Comparison of ENCODE assay signal across 11 mouse cellular contexts in genomic region chr5:113855117-113855516, GRCm38 (mm10). TPM values are rescaled to one million over a fixed set of nuclear protein-coding genes. Genes with fewer than 3 reads are reported as not detected.
DNase-seq lines count a peak whose midpoint lies in the region; ATAC-seq and TF ChIP-seq lines count a peak whose summit lies in the region.
"Had no signal": no experiment of that assay in that cellular context is flagged by ENCODE, and none has a peak within 500 bp of the region (broad histone marks: within the 10 kb centered on the region; RNA-seq: fewer than 3 reads in every experiment).

No protein-coding gene starts in this region.

- no peak overlapping the region for H3K4me3 ChIP-seq in layer of hippocampus, adult 2 months
- no peak overlapping the region for H3K4me3 ChIP-seq in forebrain, embryonic 14.5 days (ENCODE audit: low read depth, low read length)
- H3K4me3 ChIP-seq in hindbrain, embryonic 16.5 days (ENCODE audit: low read length) = no peak overlapping the region
- H3K4me3 ChIP-seq in small intestine, adult 2 months (ENCODE audit: low read depth, low read length) = no peak overlapping the region
- H3K4me3 ChIP-seq: limb, embryonic 13.5 days; myocyte had no signal

- peak; percentile 27; the same call in 1 of the 2 replicates for ATAC-seq in forebrain, embryonic 14.5 days
- ATAC-seq in hindbrain, embryonic 16.5 days = no peak

- 84% methylated on average over 10 of the region's 10 CpGs for WGBS in forebrain, embryonic 14.5 days
- WGBS in hindbrain, embryonic 16.5 days = 84% methylated on average over 10 of the region's 10 CpGs
- WGBS in small intestine, adult 2 months = 90% methylated on average over 10 of the region's 10 CpGs

- peak overlapping the region; percentile 21; the same call in 1 of the 2 replicates for H3K9ac ChIP-seq in forebrain, embryonic 14.5 days (ENCODE audit: low read length)
- no peak overlapping the region; the same call in 1 of the 2 replicates for H3K9ac ChIP-seq in hindbrain, embryonic 16.5 days (ENCODE audit: low read depth, low read length)
- H3K9ac ChIP-seq: lung, embryonic 14.5 days had no signal

- H3K4me2 ChIP-seq in forebrain, embryonic 14.5 days (ENCODE audit: low read length) = no peak overlapping the region
- H3K4me2 ChIP-seq in hindbrain, embryonic 16.5 days (ENCODE audit: low read length) = no peak overlapping the region
- H3K4me2 ChIP-seq: limb, embryonic 13.5 days; lung, embryonic 14.5 days had no signal

- no peak for TF ChIP-seq CTCF in layer of hippocampus, adult 2 months (conservative IDR thresholded peaks at IDR 0.05)
- no peak for TF ChIP-seq CTCF in small intestine, adult 2 months (IDR thresholded peaks at IDR 0.05; ENCODE audit: extremely low read depth, insufficient read length, insufficient replicate concordance, low read depth, low read length)

- no peak for TF ChIP-seq POLR2A in small intestine, adult 2 months (IDR thresholded peaks at IDR 0.05; ENCODE audit: low read depth, low read length)

- peaks cover 36% of the 10 kb centered on the region for H3K4me1 ChIP-seq in forebrain, embryonic 14.5 days (ENCODE audit: control insufficient read depth, insufficient read depth, low read length)
- peaks cover 21% of the 10 kb centered on the region for H3K4me1 ChIP-seq in hindbrain, embryonic 16.5 days (ENCODE audit: control insufficient read depth, insufficient read depth, low read depth, low read length)
- peaks cover 7% of the 10 kb centered on the region for H3K4me1 ChIP-seq in small intestine, adult 2 months (ENCODE audit: control insufficient read depth, insufficient read depth, insufficient read length, low read length)

- no peak for DNase-seq in layer of hippocampus, adult 2 months (ENCODE audit: low spot score in 2 of 2)
- no peak for DNase-seq in layer of hippocampus, postnatal 36 days
- DNase-seq in forebrain, embryonic 14.5 days (ENCODE audit: low spot score) = no peak
- DNase-seq in right cerebral cortex, postnatal 25 days = no peak
- no peak for DNase-seq in right cerebral cortex, adult 18-20 months
- no peak for DNase-seq in kidney, adult 8-10 months

- no peaks in the 10 kb centered on the region for H3K27me3 ChIP-seq in forebrain, embryonic 14.5 days (replicated peaks; ENCODE audit: control insufficient read depth, insufficient read depth, low read length)
- no peaks in the 10 kb centered on the region for H3K27me3 ChIP-seq in hindbrain, embryonic 16.5 days (replicated peaks; ENCODE audit: control insufficient read depth, insufficient read depth, low read length)
- no peaks in the 10 kb centered on the region for H3K27me3 ChIP-seq in small intestine, adult 2 months (ENCODE audit: control insufficient read depth, insufficient read depth, low read length)
- H3K27me3 ChIP-seq: limb, embryonic 13.5 days had no signal

- peaks cover 22% of the 10 kb centered on the region for H3K36me3 ChIP-seq in forebrain, embryonic 14.5 days (ENCODE audit: control insufficient read depth, insufficient read depth, low read length)
- peaks cover 13% of the 10 kb centered on the region for H3K36me3 ChIP-seq in hindbrain, embryonic 16.5 days (ENCODE audit: control insufficient read depth, insufficient read depth, low read length)
- peaks cover 25% of the 10 kb centered on the region for H3K36me3 ChIP-seq in small intestine, adult 2 months (ENCODE audit: control insufficient read depth, insufficient read depth, low read length)

- peak overlapping the region; percentile 56; the same call in 1 of the 2 replicates for H3K27ac ChIP-seq in layer of hippocampus, adult 2 months
- H3K27ac ChIP-seq in forebrain, embryonic 14.5 days (ENCODE audit: low read depth, low read length) = peak overlapping the region; percentile 81
- H3K27ac ChIP-seq in hindbrain, embryonic 16.5 days (ENCODE audit: low read depth, low read length) = 0 out of 2 replicates have a peak overlapping the region, but pooled peaks have one; percentile 16
- H3K27ac ChIP-seq in small intestine, adult 2 months (ENCODE audit: insufficient read depth, low read depth, low read length) = peak overlapping the region; percentile 83
- H3K27ac ChIP-seq: limb, embryonic 13.5 days had no signal

- no peaks in the 10 kb centered on the region for H3K9me3 ChIP-seq in forebrain, embryonic 14.5 days (replicated peaks; ENCODE audit: control insufficient read depth, low read length)
- H3K9me3 ChIP-seq in hindbrain, embryonic 16.5 days (ENCODE audit: control insufficient read depth, low read length) = no peaks in the 10 kb centered on the region
- H3K9me3 ChIP-seq: limb, embryonic 13.5 days had no signal

RNA-seq across cellular contexts. Expression of gene Selplg, which starts 22.7 kb away (rescaled TPM):
- total RNA-seq in layer of hippocampus, adult 2 months (2021) = 10 to 100 TPM; 28.3 to 28.8 TPM
- 10 to 100 TPM; 30.2 to 30.3 TPM for total RNA-seq in layer of hippocampus, postnatal 36 days (2021)
- polyA plus RNA-seq in forebrain, embryonic 14.5 days (2014; fragmentation: Nextera tagmentation; extraction: Ambion mirVana) = 1.8 and 1.9 TPM in 2 replicates
- 1.9 and 2.5 TPM in 2 replicates for polyA plus RNA-seq in hindbrain, embryonic 16.5 days (2015; fragmentation: Nextera tagmentation; extraction: Ambion mirVana)
- polyA plus RNA-seq in small intestine, adult 2 months (2012; rRNA removed) = 31.5 and 52.3 TPM in 2 replicates
- polyA plus RNA-seq: myocyte had no signal

RNA-seq across cellular contexts. Expression of gene Coro1c, which starts 53.4 kb away (rescaled TPM):
- 100 to 1,000 TPM in 1 of 2 experiments, 10 to 100 TPM in 1; 95.2 to 101 TPM for total RNA-seq in layer of hippocampus, adult 2 months (2021)
- total RNA-seq in layer of hippocampus, postnatal 36 days (2021) = 10 to 100 TPM; 86.9 to 99.4 TPM
- 169 and 193 TPM in 2 replicates for polyA plus RNA-seq in forebrain, embryonic 14.5 days (2014; fragmentation: Nextera tagmentation; extraction: Ambion mirVana)
- 176 and 191 TPM in 2 replicates for polyA plus RNA-seq in hindbrain, embryonic 16.5 days (2015; fragmentation: Nextera tagmentation; extraction: Ambion mirVana)
- 68.3 and 144 TPM in 2 replicates for polyA plus RNA-seq in small intestine, adult 2 months (2012; rRNA removed)

RNA-seq across cellular contexts. Expression of gene Tmem119, which starts 54.8 kb away (rescaled TPM):
- total RNA-seq in layer of hippocampus, adult 2 months (2021) = 10 to 100 TPM; 22.8 to 24.0 TPM
- total RNA-seq in layer of hippocampus, postnatal 36 days (2021) = 10 to 100 TPM; 22.0 to 25.7 TPM
- polyA plus RNA-seq in forebrain, embryonic 14.5 days (2014; fragmentation: Nextera tagmentation; extraction: Ambion mirVana) = 3.3 and 4.0 TPM in 2 replicates
- polyA plus RNA-seq in hindbrain, embryonic 16.5 days (2015; fragmentation: Nextera tagmentation; extraction: Ambion mirVana) = 7.9 and 10.4 TPM in 2 replicates
- polyA plus RNA-seq in small intestine, adult 2 months (2012; rRNA removed) = 10.1 and 13.5 TPM in 2 replicates

Comparison
In these comparisons a context has a peak if more than half of its experiments do, and no peak if none do; other contexts are left out.
1. H3K27ac ChIP-seq: peak in every context shown above with its lines; median percentile 83 in small intestine, adult 2 months; 81 in forebrain, embryonic 14.5 days; 56 in layer of hippocampus, adult 2 months; 16 in hindbrain, embryonic 16.5 days.